Mouse (Mus musculus): ENCODE data around the gene Catsperz. TPM values are rescaled to one million over a fixed set of nuclear protein-coding genes. Genes with fewer than 3 reads are reported as not detected.

Catsperz gene
- 10 to 100 TPM; 15.5 to 18.5 (median 16.6) TPM for total RNA-seq (2022)

DNA sequence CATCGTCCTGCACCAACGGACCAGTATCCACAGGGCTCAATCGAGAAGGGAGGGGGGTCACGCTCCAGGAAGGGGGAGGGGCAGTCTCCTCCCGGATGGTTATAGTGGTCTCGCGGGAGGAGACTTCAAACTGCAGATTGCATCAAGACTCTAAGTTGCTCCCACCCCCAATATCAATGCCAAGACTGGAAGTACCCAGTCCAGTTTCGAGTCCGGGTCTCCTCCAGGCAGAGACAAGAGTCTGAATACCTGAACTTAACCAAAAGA, at the start of gene Catsperz:
Gene Catsperz (minus strand): TSS at position 74 of the 267 bp plus-strand sequence.
- DNase-seq (ENCODE audit: low spot score in 2 of 2): no peak

DNA sequence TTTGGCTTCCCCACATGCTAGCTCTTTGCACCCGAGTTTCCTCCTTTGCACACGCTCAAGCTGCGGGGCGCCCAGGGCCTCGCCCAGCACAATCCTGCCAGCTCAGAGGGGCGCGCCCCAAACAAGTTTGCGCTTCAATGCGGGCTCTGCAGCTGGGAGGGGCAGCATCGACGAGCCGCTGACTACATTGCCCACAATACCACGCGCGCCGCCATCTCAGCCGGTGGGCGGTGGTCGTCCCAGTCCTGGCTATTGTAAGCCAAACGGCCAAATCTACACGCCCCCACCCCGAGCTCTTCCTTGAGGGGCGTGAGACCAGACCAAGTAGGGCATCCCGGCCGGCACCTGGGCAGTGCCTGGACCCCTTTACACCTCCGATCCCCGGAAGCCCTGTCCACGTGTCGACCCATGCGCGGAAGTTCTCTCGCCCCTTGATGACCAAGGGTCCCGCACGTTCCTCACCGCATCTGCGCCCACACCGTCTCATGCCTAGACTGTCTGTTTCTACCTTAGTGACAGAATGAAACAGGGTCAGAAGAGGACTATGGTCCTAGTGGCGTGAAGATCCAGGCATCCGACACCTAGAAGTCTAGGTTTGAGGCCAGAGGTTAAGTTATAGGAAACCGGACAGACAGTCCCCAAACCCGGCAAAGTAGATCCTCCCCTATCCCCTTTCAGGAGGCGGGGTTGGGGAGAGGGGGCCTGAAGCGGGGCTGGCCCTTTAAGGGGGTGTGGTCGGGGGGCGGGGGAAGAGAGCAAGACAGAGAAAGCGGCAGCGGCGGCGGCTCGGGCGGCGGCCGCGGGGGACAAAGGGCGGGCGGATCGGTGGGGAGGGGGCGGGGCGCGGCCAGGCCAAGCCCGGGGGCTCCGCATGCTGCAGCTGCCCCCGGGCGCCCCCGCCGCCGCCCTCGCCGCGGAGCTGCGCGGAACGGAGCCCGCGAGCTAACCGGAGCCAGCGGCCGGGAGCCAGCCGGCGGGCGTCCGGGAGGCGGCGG, 49.3 kb upstream of the Catsperz start, which contains the start of gene Ppp1r14b:
Gene Ppp1r14b (plus strand): TSS at position 758 of the 995 bp plus-strand sequence.
- peak; percentile 69 to 72 for DNase-seq (ENCODE audit: low spot score in 2 of 2)

DNA sequence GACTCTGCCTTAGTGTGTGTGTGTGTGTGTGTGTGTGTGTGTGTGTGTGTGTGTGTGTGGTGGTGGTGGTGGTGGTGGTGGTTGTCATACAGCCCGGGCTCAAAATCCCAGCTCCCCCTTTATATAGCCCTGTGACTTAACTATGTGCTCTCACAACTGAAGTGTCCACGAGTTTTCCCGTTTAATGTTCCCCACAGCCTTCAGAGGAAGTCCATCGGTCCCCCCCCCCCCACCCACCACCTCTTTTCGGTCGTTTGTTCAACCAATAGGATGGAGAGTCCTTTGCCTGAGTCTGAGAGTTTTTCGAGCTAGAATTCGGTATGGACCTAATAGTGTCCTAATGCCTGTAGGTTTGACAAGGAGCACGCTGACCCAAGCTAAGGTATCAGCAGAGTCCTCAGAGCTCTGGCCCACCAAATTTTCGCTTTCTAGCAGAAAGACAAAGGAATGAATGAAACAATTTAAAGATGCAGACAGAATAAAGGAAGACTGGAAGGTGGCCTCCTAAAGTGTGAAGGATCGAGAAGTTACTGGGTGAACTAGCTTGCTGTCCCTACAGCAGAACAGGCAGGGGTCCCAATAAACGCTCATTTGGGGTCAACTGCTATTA, 48.5 kb upstream of the Catsperz start:
- no peak for DNase-seq (ENCODE audit: low spot score in 2 of 2)

DNA sequence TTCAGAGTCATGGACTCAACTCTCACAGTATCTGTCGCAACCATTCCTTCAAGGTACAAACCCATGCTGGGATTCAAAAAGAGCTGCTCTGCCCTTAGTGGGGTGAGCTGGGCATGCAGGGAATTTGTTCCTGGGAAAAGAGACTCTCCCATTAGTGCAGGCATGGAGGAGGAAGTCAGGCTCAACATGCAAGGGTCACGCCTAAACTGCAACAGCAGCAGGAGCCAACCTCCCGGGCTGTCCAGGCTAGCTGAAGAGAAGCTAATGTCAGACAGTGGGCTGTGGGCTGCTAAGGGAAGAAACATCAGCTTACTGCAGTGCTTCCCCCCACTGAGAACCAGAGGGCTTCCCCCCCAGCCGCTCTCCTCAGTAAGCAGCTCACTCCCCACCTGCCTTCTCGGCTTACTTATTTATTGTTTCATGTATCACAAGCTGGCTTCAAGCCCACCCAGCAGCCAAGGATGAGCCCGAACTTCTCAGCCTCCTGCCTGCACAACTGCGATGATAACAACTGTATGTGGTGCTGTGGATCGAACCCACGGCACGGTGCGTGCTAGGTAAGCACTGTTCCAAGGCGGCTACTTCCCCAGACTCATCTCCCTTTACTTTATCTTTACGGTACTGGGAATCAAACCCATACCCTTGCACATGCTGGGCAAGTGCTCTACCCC, 47.2 kb upstream of the Catsperz start:
- DNase-seq (ENCODE audit: low spot score in 2 of 2): no peak

DNA sequence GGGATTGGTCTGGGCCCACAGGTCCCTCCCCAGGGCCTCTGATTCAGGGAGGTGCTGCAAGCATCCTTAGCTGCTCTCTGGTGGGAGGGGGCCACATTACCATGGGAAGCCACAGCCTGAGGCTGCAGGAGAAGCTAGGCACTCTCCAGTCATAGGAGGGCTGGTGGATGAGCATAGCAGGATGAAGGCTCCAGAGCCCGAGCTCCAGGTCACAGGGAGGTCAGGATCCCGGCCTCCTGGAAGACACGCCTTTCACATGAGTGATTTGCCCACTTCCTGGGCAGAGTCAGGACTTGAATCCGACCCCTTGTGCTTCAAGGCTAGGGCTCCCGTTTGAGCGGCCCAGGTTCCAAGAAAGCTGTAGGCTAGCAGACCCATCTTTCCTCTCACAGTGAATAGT, 46.5 kb upstream of the Catsperz start:
- no peak for DNase-seq (ENCODE audit: low spot score in 2 of 2)

DNA sequence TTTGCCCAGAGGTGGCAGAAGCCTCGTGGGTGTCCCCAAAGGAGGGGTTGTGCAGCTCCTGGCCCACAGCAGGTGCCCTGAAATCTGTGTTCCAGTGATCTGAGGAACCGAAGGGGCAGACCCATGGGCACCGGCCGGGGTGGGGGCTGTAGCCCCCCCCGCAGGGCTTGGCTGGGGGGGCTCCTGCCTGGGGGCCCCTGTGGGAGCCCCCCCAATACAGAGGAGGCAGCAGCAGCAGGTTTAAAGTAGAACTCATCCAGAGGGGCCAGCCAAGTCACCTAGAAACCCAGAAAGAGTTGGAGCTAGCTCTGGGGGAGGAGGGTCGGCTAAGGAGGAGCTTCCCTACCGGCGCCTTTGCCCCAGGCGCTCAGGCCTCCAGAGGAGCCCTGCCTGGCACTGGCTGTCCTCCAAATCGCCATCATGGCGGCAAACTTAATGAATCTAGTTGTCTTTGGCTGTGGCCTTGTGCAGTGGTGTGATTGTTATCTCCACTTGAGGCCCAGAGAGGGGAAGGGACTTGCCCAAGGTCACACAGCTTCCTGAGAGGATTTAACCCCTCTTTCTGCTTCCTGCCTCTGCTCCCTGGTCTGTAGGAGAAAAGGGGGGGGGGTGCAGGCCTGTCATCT, 45.4 kb upstream of the Catsperz start:
- DNase-seq (ENCODE audit: low spot score in 2 of 2): no peak

DNA sequence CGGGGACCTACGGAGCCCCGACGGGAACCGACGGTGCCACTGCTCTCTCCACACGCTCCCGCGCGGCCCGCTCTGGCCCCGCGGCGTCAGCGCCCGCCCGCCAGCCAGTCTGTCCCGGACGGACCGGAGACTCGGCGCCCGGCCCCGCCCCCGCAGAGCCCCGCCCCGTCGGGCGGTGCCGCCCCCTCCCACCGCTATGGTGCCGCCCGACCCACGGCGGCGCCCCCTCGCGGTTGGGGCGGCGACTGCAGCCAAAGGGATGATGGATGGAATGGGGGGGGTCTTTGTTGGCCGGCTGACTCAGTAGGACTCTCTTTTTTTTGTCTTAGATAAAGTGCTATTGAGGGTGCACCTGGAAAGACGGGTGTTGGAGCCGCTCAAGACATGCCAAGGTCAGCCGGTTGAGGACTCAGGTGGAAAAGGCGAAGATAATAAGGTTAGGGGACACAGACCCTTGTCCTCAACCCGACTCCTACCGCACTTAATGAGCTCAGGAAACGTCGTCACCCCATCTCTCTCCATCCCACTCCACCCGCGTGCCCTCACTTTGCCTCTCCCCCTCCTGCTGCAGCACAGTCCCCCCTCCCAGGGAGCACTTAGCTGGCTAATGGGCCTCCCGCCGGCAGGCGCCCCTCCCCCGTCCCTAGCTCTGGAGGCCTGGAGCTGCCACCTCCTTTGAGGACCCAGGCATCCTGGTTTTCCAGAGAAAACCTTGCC, 44.6 kb upstream of the Catsperz start:
- DNase-seq (ENCODE audit: low spot score in 2 of 2): no peak

DNA sequence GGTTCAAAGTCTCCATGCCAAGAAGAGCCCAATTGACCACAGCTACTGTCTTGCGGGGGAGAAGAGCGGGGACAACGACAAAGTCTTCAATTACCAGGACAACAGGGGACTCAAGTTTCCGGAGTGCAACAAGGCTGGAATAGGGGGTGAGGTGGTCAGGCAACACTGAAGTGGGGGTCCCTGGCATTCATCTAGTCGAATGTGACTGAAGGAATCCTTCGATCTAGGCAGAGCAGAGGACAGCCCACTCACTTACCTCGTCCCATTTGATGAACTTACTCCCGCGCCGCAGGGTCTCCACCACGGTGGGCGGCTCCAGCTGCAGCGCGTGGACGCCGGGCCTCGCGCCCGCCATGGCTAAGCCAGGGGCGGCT, 44.1 kb upstream of the Catsperz start:
- no peak for DNase-seq (ENCODE audit: low spot score in 2 of 2)

DNA sequence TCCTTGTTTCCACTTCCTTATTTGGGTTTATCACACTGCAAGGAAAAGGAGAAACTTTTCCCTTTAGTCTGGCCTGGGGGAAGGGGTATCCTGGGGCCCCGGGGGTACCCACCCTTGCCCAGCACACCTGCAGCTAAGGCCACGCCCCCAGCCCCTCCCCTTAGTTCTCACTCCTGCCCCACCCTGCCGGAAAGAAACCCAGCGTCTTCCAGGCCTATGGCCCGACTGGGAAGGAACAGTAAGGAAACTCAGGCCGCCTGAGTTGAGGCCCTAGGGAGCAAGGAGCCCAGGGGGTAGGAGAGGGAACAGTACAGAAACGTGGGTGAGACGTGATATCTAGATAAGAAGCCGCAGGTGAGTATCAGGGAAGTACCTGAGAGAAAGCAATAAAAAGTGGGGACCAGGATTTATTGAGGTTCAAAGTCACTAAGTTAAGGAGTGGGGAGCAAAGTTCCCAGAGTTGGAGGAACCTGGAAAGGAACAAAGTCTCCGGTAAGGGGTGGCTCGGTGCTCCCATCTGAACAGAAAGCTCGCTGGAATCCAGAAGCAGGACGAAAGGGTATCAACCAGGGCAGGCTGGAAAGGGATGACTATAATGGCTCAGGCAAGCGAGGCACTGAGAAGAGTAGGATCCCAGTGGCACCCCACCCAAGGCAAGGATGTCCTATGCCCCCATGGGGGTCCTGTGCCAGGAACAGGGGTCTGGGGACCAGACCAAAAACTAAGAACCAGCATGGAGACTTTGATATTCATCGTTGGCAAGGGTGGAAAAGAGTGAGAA, 43.5 kb upstream of the Catsperz start:
- no peak for DNase-seq (ENCODE audit: low spot score in 2 of 2)

DNA sequence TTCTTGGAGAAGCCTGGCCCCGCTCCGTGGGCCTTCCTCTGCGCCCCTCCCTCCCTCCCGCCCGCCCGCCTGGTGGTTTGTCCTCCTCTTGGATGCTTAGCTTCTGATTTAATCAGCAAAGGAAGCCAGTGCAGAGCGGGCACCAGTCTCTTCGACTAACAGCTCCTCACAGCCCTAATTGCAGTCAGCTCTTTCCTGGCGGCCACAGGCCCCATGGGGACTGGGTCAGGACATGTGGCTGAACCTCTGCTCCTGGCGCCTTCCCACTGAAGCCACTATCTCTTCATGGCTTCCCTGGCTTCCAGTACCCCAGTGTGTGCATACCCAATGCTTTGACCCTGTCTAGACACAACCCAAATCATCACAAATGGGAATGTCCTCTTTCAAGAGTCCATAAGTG, 31.3 kb upstream of the Catsperz start:
- DNase-seq (ENCODE audit: low spot score in 2 of 2): no peak

DNA sequence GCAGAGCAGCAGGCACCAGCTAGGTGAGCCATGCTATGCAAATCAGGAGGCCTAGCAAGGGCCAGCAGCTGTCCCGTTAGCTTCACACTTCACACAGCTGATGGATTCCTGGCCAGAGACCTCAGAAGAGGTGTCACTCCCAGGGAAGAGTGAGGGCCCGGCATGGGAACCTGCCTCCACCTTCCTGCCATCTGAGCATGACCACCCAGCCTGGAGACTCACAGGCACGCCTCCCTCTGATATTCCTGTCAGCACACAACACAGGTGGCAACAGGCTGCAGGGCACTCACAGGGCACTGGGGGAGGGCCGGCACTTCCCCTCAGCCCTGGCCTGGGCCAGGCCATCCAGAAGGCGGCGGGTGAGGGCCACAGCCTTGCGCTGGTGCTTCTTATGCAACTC, 30.2 kb upstream of the Catsperz start:
- no peak for DNase-seq (ENCODE audit: low spot score in 2 of 2)

DNA sequence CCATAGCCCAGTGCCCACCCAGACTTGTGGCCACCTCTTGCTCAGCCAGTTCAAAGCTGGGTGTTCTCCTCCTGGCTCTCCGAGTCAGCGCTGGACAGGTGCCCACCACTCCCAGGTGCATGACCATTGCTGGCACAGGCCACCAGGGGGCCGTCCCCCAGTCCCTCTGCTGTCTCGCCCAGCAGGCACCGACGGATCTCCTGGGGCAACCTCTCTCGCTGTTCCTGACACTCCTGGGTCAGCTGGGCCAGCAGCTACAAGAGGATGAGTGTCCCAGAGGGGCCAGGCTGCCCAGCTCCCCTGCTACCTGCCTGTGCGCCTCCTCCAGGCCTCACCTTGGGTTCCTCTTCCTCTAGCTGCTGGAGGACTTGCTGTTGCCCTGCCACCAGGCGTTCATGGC, 28.9 kb upstream of the Catsperz start:
- DNase-seq (ENCODE audit: low spot score in 2 of 2): no peak

DNA sequence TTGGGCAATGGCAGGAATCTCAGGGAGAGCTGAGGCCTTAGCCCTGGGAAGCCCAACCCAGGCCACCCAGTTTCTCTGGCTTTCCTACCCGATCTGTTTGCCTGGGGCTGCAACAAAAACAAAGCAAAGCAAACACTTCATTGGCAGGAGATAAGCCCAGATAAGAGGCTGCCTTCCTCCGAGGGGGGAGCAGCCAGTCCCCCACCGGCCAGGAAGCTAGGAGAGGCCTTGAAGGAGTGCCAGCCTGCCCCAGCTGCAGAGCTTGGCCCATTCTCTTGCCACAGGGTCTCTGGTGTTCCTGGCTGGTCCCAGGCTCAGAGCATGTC, 27.5 kb upstream of the Catsperz start:
- no peak for DNase-seq (ENCODE audit: low spot score in 2 of 2)

DNA sequence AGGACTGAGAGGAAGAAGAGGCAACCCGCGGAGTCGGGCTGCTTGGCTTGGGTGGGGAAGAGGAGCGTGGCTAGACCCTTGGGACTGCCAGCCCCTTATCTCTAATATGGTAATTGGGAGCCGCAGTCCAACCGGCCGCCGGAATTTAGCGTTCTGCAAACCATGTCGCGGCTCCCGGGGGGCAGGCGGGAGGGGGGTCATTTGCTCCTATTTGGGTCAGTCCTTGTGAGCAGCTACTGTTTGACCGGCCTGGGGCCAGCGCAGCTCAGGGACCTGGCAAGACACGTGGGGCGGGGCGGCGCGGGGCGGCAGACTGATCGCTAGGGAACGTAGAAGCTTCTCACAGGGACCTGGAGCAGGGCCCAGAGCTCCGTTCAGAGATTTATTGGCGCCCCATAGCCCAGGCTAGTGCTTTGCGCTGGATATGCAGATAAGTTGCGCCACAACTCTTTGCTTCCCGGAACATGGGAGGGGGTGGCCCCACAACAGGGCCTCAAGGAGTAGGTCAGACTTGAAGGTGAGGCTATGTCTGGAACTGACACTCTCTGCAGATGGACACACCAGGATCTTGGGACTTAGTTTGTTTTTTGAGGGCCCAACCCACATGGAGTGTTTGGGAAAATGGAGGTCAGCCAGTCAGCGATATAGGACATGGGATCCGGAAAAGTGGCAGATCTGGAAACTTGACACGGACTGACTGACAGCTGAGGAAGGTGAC, 27.0 kb upstream of the Catsperz start:
- DNase-seq (ENCODE audit: low spot score in 2 of 2): peak in 1 of 2 experiments; percentile 82

DNA sequence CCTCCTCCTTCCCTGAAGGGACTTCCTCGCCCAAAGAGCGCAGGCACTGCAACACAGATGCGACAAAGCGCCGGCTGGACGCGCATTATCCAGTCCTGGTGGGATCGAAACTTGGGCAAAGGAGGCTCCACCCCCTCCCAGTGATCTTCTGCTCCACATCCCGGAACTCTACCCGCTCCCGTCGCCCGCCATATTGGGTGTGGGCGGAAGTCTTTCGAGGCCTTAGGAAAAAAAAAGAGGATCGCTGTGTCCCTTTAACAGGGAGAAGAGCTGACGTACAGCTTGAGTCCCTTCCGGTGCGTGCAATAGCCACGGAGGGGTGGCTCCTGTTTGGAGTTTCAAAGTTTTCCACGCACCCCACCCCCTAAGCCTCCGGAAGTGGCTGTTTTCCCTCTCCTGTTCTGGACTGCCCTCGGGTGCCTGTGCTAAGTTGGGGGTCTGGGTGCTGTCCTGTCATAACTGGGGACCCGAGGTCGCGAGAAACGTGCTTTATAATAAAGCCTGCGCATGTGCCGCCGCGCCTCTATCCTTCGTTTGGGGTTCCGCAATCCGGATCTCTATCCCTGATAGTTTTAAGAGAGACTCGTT, 26.3 kb upstream of the Catsperz start:
- DNase-seq (ENCODE audit: low spot score in 2 of 2): peak; percentile 86 to 94

DNA sequence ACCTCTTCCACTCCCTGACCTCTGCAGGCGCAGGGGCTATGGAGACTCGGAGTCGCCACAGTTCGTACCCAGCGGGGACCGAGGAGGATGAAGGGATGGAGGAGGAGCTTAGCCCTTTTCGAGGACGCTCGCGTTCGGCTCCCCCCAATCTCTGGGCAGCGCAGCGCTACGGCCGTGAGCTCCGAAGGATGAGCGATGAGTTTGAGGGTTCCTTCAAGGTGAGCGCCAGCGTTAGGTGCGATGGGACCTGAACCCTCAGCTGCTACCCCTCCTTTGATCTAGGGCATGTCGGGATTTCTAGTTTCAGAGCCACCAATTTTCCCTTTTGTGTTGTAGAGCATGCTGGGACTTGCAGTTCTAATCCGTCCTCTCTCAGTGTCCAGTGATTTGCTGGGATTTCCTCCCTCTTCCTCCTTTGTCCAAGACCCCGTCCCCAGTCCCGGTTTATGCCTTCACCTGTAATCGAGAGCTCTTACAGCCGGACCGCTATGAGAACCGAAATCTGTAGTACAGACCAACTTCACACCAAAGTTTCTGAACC, 25.5 kb upstream of the Catsperz start:
- DNase-seq (ENCODE audit: low spot score in 2 of 2): peak in 1 of 2 experiments; percentile 51

DNA sequence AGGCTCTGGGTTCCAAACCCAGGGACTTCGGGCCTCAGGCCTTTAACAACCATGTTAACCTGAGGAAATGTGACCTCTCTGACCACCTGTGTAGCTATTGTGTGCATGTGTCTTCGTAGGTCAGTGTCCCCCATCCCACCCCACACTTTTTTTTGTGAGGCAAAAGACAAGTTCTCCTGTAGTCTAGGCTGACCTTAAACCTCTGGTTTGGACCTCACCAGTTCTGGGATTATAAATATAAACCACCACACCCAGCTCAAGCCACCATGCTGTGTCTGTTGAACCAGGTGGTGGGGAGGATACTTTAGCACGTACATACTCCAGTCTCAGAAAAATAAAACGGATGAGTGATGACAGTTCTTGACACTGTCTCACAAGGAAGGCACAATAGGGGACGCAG, 24.8 kb upstream of the Catsperz start:
- DNase-seq (ENCODE audit: low spot score in 2 of 2): no peak

DNA sequence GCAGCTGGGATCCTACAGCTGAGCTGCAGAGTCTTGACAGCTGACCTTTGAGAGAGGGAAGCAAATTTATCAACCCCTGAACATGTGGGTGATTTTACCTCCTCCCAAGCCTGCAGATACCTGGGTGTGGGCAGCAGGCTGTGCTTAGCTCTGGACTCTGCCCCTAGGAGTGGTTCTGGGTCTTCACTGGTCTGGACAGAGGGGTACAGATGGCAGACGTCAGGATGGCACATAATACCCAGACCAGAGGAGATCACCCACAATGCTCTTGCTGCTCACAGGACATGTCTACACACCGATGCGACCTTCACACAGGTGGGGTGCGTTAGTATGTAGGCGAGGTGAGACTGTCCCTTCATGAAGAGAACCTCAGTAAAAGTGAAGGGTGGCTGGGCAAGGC, 24.4 kb upstream of the Catsperz start:
- no peak for DNase-seq (ENCODE audit: low spot score in 2 of 2)

DNA sequence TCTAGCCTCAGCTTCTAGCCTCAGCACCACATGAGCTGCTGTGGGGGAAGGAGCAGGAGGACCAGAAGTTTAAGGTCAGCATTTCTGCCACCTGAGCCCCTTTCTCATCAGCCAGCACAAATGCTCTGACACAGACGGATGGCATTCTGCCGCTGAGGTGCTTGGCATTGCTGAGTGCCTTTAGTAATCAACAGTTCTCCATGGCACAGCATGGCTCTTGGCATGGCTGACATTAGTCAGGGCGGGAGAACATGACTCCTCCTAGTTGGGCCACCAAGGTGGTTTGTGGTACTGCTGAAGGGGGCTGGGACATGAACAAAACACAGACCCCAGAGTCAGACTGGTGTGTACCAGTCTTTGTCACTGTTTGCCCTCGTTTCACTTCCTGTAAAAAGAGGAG, 23.0 kb upstream of the Catsperz start:
- no peak for DNase-seq (ENCODE audit: low spot score in 2 of 2)
